Mouse (Mus musculus) gastrocnemius, adult 18-20 months (tissue): ENCODE measurements around the gene Ube2n. TPM values are rescaled to one million over a fixed set of nuclear protein-coding genes. Genes with fewer than 3 reads are reported as not detected.
"Not testable (repeated sequence)": the region's sequence is repeated elsewhere in the genome, so short reads cannot be mapped to it uniquely, and the experiment has no call there.

ENCODE experiments used
- DNase-seq: peaks from one replicate; pipeline ENCODE4 v3.0.0; 2021; ENCODE audit warnings: low spot score
- total RNA-seq, 2 experiments: library from RNA; stranded (reverse); gene quantifications; 2 replicates each; pipeline ENCODE4 v1.2.3; 2021

The Ube2n gene
- total RNA-seq, 2 experiments from 2014 or later: 65.4 to 75.4 TPM

GRCm38 (mm10) chr10:95525037-95525675, 10.2 kb downstream of the Ube2n start:
- DNase-seq: no peak

DNA sequence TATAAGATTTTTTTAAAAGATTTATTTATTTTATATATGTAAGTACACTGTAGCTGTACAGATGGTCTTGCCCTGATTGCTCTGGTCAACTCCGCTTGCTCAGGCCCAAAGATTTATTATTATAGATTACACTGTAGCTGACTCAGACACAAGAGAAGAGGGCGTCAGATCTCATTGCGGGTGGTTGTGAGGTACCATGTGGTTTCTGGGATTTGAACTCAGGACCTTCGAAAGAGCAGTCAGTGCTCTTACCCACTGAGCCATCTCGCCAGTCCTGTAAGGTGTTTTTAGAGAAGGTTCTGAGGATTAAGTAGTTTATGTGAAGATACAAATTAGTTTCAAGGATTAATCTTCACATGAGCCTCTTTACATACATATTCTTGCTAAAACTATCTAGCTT, 10.9 kb downstream of the Ube2n start:
- no peak for DNase-seq

DNA sequence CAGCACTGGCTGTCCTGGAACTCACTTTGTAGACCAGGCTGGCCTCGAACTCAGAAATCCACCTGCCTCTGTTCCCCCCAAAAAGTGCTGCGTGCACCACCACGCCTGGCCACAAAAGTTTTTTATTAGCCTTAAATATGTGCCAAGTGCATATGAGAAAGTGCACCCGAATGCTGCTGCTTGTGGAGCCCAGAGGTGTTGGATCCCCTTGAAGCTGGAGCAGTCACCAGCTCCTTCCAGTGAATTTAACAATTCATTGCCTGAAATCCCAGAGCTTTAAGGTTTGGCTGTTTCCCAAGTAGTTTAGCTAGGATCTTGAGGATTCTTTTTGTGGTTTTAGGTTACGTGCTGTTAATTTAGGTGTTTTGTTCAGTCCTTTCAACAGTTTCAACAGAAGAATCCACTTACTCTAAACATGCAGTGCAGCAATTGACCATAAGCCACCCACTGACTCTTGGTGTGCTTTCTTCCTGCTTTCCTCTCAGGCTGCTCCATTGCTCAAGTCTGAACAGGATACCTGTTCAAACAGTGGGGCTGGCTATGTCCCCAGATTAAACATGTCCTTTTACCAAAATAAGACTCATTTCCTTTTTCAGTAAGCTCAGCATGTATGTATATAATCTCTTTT, 11.7 kb downstream of the Ube2n start:
- DNase-seq: no peak

DNA sequence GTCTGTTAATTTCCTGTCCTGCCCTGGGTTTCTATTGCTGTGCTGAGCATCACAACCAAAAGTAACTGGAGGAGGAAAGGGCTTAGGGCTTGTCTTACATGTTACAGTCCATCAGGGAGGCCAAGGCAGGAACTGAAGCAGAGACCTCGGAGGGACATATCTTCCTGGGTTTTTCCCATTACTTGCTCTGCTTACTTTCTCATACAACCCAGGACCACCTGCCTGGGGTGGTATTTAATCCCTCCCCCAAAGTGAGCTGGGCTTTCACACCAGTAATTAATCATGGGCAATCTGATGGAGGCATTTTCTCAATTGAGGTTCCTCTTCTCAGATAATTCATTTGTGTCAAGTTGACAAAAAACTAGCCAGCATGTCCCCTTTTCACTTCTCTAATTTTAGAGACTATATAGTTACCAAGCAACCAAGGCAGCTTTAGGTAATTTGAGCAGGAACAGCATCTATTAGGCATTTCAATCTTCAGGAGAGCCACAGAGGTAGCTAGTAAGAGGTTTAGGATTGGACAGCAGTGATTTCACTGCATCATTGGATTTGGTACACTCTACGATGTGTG, 15.7 kb downstream of the Ube2n start:
- no peak for DNase-seq

DNA sequence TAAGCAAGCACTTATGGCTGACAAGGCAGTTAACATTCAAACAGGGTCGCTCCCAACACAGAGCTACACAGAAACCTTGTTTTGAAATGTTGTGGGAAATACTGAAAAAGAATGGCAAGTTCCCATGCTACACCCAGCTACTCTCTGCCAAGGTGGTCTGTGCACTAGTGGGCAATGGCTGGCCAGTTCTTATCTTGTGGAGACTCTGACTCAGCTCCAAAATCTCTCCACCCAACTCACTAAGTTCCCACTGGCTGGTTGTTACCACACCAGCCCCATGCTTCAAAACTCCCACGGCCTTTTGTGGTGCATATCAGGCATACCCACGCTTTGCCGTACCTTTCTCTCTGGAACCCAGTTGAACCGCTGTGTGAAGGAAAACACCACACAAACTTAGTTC, 18.0 kb downstream of the Ube2n start:
- no peak for DNase-seq

DNA sequence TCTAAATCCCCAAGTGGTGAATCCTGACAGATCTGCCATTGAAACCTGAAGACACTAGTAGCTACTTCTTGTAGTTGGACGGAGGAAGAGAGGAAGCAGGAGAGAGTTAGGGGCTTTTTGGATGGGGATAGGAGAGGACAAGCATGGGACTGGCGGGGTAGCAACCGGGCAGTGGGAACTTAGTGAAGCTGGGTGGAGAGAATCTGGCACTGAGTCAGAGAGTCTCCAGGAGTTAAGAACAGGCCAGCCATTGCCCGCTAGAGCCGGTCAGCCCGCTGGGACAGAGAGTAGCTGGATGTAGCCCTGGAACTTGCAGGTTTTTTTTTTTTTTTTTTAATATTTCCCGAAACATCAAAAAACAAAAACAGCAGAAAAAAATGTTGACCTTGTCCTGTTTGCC, 18.4 kb downstream of the Ube2n start:
- DNase-seq: no peak

DNA sequence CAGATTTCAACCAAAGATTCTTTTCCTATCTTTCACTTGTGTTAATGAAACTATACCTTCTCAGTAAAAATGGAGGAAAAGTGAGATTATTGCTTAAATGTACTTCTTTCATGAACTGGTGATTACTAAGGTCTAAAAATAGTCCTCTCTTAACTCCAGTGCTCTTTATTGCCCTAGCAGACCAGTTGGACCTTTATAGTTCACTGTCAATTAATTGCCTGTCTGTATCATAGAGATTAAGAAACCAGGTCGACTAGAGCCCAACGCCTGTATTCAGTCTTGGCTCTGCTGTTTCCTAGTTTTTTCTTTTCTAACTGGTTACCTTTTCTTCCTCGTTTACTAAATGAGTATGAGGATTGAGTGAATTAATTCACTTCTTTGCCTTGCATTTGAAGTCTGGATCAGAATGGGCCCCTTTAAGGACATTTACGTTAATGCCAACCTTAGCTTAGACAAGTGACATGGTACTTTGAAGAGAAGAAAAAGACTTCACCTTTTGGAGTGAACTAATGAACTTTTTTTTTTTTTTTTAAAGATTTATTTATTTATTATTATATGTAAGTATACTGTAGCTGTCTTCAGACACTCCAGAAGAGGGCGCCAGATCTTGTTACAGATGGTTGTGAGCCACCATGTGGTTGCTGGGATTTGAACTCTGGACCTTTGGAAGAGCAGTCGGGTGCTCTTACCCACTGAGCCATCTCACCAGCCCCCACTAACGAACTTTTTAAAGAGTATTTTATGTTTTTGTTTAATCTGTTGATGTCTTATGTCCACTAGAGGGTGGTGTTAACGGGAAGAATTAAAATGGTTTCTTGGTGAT, 20.7 kb downstream of the Ube2n start:
- DNase-seq: no peak

DNA sequence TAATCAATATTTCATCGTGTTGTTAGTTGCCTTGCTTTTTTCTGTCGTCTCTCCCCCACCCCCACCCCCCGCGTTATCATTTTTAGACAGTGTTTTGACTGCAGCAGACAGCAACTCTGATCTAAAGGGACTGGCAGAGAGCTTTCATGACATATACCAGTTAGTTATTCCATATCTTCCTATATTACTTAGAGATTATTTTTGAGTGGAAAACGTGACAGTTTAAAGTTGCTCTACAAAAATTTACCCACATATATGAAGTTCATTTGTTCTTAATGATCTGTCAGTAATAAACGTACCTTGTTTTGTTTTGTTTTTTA, 21.2 kb downstream of the Ube2n start:
- no peak for DNase-seq

DNA sequence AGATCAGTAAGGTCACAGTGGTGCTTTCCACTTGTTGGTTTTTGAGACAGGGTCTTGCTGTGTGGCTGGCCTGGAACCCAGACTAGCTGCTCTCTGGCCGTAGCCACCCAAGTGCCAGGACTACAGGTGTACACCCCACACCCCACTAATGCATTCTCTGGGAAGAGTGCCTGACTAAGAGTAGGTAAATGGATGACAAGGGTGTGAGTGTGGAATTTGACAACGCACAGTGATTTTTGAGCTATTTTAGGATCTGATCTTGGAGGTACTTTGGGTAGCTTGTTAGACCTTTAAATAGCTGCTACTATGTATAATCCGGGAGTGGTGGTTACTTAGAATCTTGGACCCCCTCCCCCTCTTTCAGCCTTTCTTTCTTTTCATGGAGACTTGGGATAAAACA, 24.3 kb downstream of the Ube2n start:
- DNase-seq: no peak

DNA sequence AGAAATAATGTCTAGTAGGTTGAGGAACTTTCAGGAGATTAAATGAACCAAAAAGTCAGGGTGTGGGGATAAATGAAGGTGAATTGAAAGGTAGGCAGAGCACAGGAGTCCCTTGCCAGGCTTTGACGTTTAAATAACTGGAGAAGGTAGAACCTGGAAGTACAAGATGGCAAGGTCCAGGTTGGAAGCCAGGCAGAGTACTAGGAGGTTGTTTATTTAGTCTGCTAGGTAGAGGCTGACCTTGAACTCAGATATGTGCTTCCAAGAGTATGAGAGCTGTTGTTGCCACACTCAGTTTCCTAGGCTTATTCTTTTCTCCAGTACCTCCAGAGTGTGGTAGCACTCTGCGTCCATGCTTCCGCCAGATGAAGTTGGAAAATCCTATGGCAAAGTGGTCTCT, 24.9 kb downstream of the Ube2n start:
- no peak for DNase-seq

DNA sequence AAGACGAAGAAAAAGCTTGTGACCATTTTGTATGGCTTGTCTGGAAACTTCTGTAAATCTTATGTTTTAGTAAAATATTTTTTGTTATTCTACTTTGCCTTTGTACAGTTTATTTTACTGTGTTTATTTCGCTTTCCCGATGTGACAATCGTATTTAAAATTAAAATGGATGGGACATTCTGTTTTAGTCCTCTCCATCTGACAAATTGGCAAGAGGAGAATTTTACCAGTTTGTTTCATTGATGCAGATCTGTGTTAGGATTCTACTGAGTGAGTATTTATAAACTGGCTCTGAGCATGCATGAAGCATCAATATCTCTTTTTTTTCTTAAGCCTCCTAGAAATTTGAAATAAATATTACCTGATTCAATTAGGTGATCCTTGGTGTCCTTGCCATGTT, 28.0 kb downstream of the Ube2n start:
- no peak for DNase-seq

DNA sequence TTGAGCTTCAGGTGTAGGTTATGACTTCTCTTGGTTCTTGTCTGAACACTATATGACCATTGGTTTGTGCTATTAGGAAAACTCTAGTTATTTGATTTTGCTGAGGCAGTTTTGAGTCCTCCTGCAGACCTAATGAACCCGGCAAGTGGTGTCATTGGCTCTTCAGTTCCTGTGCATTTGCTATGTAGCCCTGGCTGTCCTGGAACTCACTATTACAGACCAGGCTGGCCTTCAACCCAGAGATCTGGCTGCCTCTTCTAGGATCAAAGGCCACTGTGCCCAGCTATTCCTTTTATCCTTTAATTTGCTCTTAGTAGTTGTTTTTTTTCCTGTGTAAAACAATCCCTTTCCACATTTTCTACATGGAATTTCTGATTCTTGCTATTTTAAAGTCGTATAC, 28.4 kb downstream of the Ube2n start:
- DNase-seq: no peak

DNA sequence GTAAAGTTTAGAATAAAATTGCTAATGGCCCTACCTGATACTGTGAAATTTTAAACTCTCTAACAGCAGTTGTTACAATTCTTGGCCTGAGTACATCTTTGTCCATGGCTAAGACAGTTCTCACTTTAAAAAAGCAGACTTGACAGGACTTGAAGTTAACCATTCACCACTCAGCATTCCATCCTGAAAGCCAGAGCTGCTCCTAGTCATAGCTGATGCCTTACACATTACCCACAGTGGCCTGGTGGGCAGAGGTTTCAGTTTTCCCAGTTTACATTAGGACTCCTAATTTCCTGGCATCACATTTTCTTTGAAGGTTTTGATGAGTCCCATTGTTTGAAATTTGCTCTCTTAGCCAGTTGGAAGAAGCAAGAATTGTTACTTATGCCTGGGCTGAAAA, 29.1 kb downstream of the Ube2n start:
- no peak for DNase-seq

GRCm38 (mm10) chr10:95544651-95545050, 29.7 kb downstream of the Ube2n start:
- no peak for DNase-seq

GRCm38 (mm10) chr10:95545051-95545450, 30.1 kb downstream of the Ube2n start:
- DNase-seq: no peak

GRCm38 (mm10) chr10:95546178-95546577, 31.2 kb downstream of the Ube2n start:
- DNase-seq: no peak

DNA sequence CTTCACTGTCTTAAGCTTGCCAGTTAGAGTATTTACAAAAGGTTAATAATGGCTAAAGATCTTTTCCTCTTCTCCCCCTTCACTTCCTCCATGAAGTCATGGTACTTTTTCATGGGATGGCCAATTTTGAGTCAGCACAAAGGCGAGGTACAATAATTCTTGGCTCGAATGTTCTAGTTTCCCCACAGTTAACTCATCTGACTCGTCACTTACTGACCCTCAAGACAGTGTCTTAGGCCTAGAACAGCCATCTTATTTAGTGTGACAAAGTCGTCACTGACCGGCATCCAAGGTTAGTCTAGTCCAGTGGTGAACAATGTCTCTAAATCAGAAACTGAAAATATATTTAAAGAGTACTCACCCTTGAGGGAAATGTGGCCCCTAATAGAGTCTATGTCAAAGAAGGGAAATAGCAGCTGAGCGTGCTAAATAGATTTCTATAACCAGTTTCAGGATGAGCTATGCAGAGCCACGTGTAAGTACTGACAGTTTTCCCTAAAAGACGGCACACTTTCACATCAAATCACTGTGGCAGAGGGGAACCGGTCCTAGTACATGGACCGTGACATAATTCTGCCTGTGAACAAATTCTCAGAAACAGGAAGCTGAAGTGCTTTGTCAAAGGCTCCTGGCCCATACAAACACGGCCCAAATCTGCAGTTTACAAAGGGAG, 33.3 kb downstream of the Ube2n start:
- no peak for DNase-seq

DNA sequence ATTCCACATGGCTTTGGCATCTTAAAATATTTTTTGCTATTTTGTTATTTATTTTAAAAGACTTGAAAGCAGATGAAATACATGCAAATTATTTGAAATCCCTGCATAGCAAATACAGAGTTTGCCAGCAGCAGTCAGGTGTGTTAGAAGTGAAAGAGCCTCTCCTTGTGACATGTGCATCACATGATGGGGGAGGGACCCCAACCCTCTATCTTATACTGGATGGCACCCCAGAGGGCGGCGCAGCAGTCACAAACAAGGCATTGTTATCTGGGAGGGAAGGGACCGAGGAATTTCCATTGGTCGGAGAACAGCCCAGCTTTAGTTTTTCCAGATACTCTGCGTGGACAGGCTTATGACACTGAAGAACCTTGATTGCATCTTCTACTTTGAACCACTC, 34.1 kb downstream of the Ube2n start:
- DNase-seq: not testable (repeated sequence)

DNA sequence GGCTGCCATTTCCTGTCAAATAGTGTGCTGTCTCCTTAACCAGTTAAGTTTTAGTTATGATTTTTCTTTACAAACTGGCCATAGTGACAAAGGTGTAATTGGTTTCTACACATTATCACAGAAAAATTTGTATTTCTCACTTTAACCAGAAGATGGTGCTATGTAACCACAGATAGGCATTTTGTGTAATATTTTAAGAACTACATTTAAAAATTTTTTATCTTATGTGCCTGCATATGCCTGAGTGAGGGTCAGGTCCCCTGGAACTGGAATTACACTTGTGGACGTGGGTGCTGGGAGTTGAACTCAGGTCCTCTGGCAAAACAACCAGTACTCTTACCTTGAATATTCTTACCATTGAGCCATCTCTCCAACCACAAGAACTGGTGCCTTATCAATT, 35.6 kb downstream of the Ube2n start:
- no peak for DNase-seq

- no peak for DNase-seq
Observed at GRCm38 (mm10) chr10:95551752-95552151, 36.8 kb downstream of the Ube2n start.

- no peak for DNase-seq
Observed at GRCm38 (mm10) chr10:95552326-95552725, 37.4 kb downstream of the Ube2n start.

DNA sequence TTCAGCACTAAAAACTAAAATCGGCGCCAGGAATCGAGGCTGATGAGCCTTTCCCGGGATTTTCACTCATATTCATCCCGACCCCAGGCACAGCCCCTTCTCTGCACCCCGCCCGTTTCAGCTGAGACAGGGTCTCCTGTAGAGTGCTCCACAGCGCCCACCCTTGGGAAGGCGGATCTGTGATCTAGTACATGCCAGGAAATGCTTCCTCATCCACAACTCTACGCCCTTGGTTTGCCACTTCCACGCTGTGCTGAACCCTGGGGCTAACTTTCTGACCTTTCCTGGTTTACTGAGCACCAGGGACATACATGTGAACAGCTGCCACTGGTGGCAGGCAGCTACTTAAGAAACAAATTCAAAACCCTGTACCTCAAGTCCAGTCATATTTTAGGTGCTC, 40.9 kb downstream of the Ube2n start:
- no peak for DNase-seq
